Mouse (Mus musculus): ENCODE measurements around the gene Gfi1b.

Gfi1b gene

GRCm38 (mm10) chr2:28599569-28599900 lies 22.2 kb downstream of the Gfi1b start:
- DNase-seq (ENCODE audit: low read depth in 1 of 2, low spot score in 2 of 2), result no peak

GRCm38 (mm10) chr2:28598692-28599568 lies 22.9 kb downstream of the Gfi1b start:
- DNase-seq (ENCODE audit: low read depth in 1 of 2, low spot score in 2 of 2), result no peak

GRCm38 (mm10) chr2:28597733-28598547 lies 23.8 kb downstream of the Gfi1b start:
- DNase-seq (ENCODE audit: low read depth in 1 of 2, low spot score in 2 of 2), result peak in 1 of 2 experiments; percentile 39

- DNase-seq (ENCODE audit: low read depth in 1 of 2, low spot score in 2 of 2), result no peak
Measured at GRCm38 (mm10) chr2:28596998-28597397, 24.8 kb downstream of the Gfi1b start.

GRCm38 (mm10) chr2:28596021-28596420 lies 25.8 kb downstream of the Gfi1b start:
- no peak for DNase-seq (ENCODE audit: low read depth in 1 of 2, low spot score in 2 of 2)

- DNase-seq (ENCODE audit: low read depth in 1 of 2, low spot score in 2 of 2), result peak; percentile 38 to 70
Measured at GRCm38 (mm10) chr2:28592809-28593208, 29.0 kb downstream of the Gfi1b start.

GRCm38 (mm10) chr2:28591479-28591878 lies 30.3 kb downstream of the Gfi1b start:
- peak; percentile 73 to 79 for DNase-seq (ENCODE audit: low read depth in 1 of 2, low spot score in 2 of 2)

- no peak for DNase-seq (ENCODE audit: low read depth in 1 of 2, low spot score in 2 of 2)
Measured at GRCm38 (mm10) chr2:28588574-28588973, 33.2 kb downstream of the Gfi1b start.

GRCm38 (mm10) chr2:28585730-28586129 lies 36.1 kb downstream of the Gfi1b start:
- no peak for DNase-seq (ENCODE audit: low read depth in 1 of 2, low spot score in 2 of 2)

- DNase-seq (ENCODE audit: low read depth in 1 of 2, low spot score in 2 of 2), result peak; percentile 56 to 73
Measured at GRCm38 (mm10) chr2:28585043-28585571, 36.7 kb downstream of the Gfi1b start.

- DNase-seq (ENCODE audit: low read depth in 1 of 2, low spot score in 2 of 2), result no peak
Measured at GRCm38 (mm10) chr2:28583651-28584050, 38.1 kb downstream of the Gfi1b start, which contains the start of gene Gtf3c5. Gtf3c5 (minus strand) TSS chr2:28583751.

GRCm38 (mm10) chr2:28582647-28583353 lies 39.0 kb downstream of the Gfi1b start:
- peak; percentile 66 to 86 for DNase-seq (ENCODE audit: low read depth in 1 of 2, low spot score in 2 of 2)

GRCm38 (mm10) chr2:28578003-28578402 lies 43.8 kb downstream of the Gfi1b start:
- no peak for DNase-seq (ENCODE audit: low read depth in 1 of 2, low spot score in 2 of 2)

GRCm38 (mm10) chr2:28576815-28577214 lies 45.0 kb downstream of the Gfi1b start:
- DNase-seq (ENCODE audit: low read depth in 1 of 2, low spot score in 2 of 2), result no peak

GRCm38 (mm10) chr2:28575341-28575740 lies 46.4 kb downstream of the Gfi1b start:
- DNase-seq (ENCODE audit: low read depth in 1 of 2, low spot score in 2 of 2), result no peak

GRCm38 (mm10) chr2:28569903-28570302 lies 51.9 kb downstream of the Gfi1b start:
- no peak for DNase-seq (ENCODE audit: low read depth in 1 of 2, low spot score in 2 of 2)

- DNase-seq (ENCODE audit: low read depth in 1 of 2, low spot score in 2 of 2), result no peak
Measured at GRCm38 (mm10) chr2:28566545-28566944, 55.2 kb downstream of the Gfi1b start.

- no peak for DNase-seq (ENCODE audit: low read depth in 1 of 2, low spot score in 2 of 2)
Measured at GRCm38 (mm10) chr2:28564380-28564779, 57.4 kb downstream of the Gfi1b start.

GRCm38 (mm10) chr2:28563830-28564229 lies 58.0 kb downstream of the Gfi1b start:
- no peak for DNase-seq (ENCODE audit: low read depth in 1 of 2, low spot score in 2 of 2)

GRCm38 (mm10) chr2:28563303-28563702 lies 58.5 kb downstream of the Gfi1b start, which contains the start of gene Cel:
Cel (minus strand) TSS chr2:28563403.
- DNase-seq (ENCODE audit: low read depth in 1 of 2, low spot score in 2 of 2), result no peak
